Mouse (Mus musculus): ENCODE data around the gene Ltbp1.

Ltbp1 gene

GRCm38 (mm10) chr17:75300908-75301307 lies 295.5 kb downstream of the Ltbp1 start:
- DNase-seq (ENCODE audit: low spot score), result no peak

- DNase-seq (ENCODE audit: low spot score), result no peak
Observed at GRCm38 (mm10) chr17:75304807-75305420, 299.5 kb downstream of the Ltbp1 start.

- DNase-seq (ENCODE audit: low spot score), result no peak
Observed at GRCm38 (mm10) chr17:75305714-75306113, 300.3 kb downstream of the Ltbp1 start.

GRCm38 (mm10) chr17:75307070-75308011 lies 302.0 kb downstream of the Ltbp1 start:
- no peak for DNase-seq (ENCODE audit: low spot score)

GRCm38 (mm10) chr17:75317106-75317505 lies 311.7 kb downstream of the Ltbp1 start:
- no peak for DNase-seq (ENCODE audit: low spot score)

- no peak for DNase-seq (ENCODE audit: low spot score)
Observed at GRCm38 (mm10) chr17:75323229-75323628, 317.9 kb downstream of the Ltbp1 start.

- DNase-seq (ENCODE audit: low spot score), result no peak
Observed at GRCm38 (mm10) chr17:75323766-75324165, 318.4 kb downstream of the Ltbp1 start.

- no peak for DNase-seq (ENCODE audit: low spot score)
Observed at GRCm38 (mm10) chr17:75328102-75328639, 322.8 kb downstream of the Ltbp1 start.

- DNase-seq (ENCODE audit: low spot score), result no peak
Observed at GRCm38 (mm10) chr17:75330366-75330765, 325.0 kb downstream of the Ltbp1 start.

GRCm38 (mm10) chr17:75331421-75331951 lies 326.1 kb downstream of the Ltbp1 start:
- DNase-seq (ENCODE audit: low spot score), result no peak

GRCm38 (mm10) chr17:75332289-75332688 lies 326.9 kb downstream of the Ltbp1 start:
- DNase-seq (ENCODE audit: low spot score), result no peak

GRCm38 (mm10) chr17:75333011-75333410 lies 327.6 kb downstream of the Ltbp1 start:
- no peak for DNase-seq (ENCODE audit: low spot score)

GRCm38 (mm10) chr17:75333759-75334158 lies 328.4 kb downstream of the Ltbp1 start:
- no peak for DNase-seq (ENCODE audit: low spot score)

- DNase-seq (ENCODE audit: low spot score), result peak; percentile 5
Observed at GRCm38 (mm10) chr17:75335649-75336048, 330.3 kb downstream of the Ltbp1 start.

GRCm38 (mm10) chr17:75341227-75341626 lies 335.9 kb downstream of the Ltbp1 start:
- no peak for DNase-seq (ENCODE audit: low spot score)

GRCm38 (mm10) chr17:75345116-75345515 lies 339.7 kb downstream of the Ltbp1 start:
- DNase-seq (ENCODE audit: low spot score), result no peak

GRCm38 (mm10) chr17:75347414-75347813 lies 342.0 kb downstream of the Ltbp1 start:
- DNase-seq (ENCODE audit: low spot score), result no peak

GRCm38 (mm10) chr17:75349109-75349508 lies 343.7 kb downstream of the Ltbp1 start:
- DNase-seq (ENCODE audit: low spot score), result no peak

- no peak for DNase-seq (ENCODE audit: low spot score)
Observed at GRCm38 (mm10) chr17:75349602-75350001, 344.2 kb downstream of the Ltbp1 start.

- no peak for DNase-seq (ENCODE audit: low spot score)
Observed at GRCm38 (mm10) chr17:75353323-75353722, 348.0 kb downstream of the Ltbp1 start.

- no peak for DNase-seq (ENCODE audit: low spot score)
Observed at GRCm38 (mm10) chr17:75355431-75355830, 350.1 kb downstream of the Ltbp1 start.

GRCm38 (mm10) chr17:75360111-75360510 lies 354.7 kb downstream of the Ltbp1 start:
- no peak for DNase-seq (ENCODE audit: low spot score)

- no peak for DNase-seq (ENCODE audit: low spot score)
Observed at GRCm38 (mm10) chr17:75366332-75366731, 361.0 kb downstream of the Ltbp1 start.
